Mouse (Mus musculus) heart, embryonic 12.5 days (tissue): ENCODE measurements around the gene Ppp6r1. TPM values are rescaled to one million over a fixed set of nuclear protein-coding genes. Genes with fewer than 3 reads are reported as not detected.

ENCODE experiments used
- ATAC-seq: fragments of 200-750 bp; cut with Nextera tagmentation; 2 replicates; pipeline ENCODE4 v1.8.0; 2017; ENCODE audit warnings: moderate TSS enrichment, moderate library complexity; ENCODE audit not compliant: insufficient number of reproducible peaks, low FRiP score
- H3K27ac ChIP-seq: fragments of 300-500 bp; sonication (generic); 2 replicates; pipeline ENCODE4 v1.5.1; 2016; ENCODE audit warnings: mild to moderate bottlenecking, moderate library complexity; ENCODE audit not compliant: poor library complexity, severe bottlenecking
- H3K27me3 ChIP-seq: fragments of 300-500 bp; sonication (generic); replicated peaks from 2 replicates; pipeline ENCODE4 v1.6.1; 2016; ENCODE audit warnings: mild to moderate bottlenecking, moderate library complexity
- H3K36me3 ChIP-seq: fragments of 300-500 bp; sonication (generic); 2 replicates; pipeline ENCODE4 v1.6.1; 2016; ENCODE audit warnings: mild to moderate bottlenecking, moderate library complexity
- H3K4me1 ChIP-seq: fragments of 300-500 bp; sonication (generic); replicated peaks from 2 replicates; pipeline ENCODE4 v1.6.1; 2016; ENCODE audit warnings: mild to moderate bottlenecking
- H3K4me2 ChIP-seq: fragments of 300-500 bp; sonication (generic); 2 replicates; pipeline ENCODE4 v1.6.1; 2016; ENCODE audit warnings: mild to moderate bottlenecking, moderate library complexity
- H3K4me3 ChIP-seq: fragments of 300-500 bp; sonication (generic); 2 replicates; pipeline ENCODE4 v1.5.1; 2016; ENCODE audit warnings: mild to moderate bottlenecking
- H3K9ac ChIP-seq: fragments of 300-500 bp; sonication (generic); 2 replicates; pipeline ENCODE4 v1.6.1; 2016; ENCODE audit warnings: mild to moderate bottlenecking, moderate library complexity
- H3K9me3 ChIP-seq: fragments of 300-500 bp; sonication (generic); replicated peaks from 2 replicates; pipeline ENCODE4 v1.6.1; 2016; ENCODE audit warnings: mild to moderate bottlenecking, moderate library complexity
- WGBS: fragments of 180-500 bp; shearing (Covaris S2); methylation state at CpG from one replicate; pipeline ENCODE4 v1.1.7; 2016; 5-methylcytosine and 5-hydroxymethylcytosine counted together
- polyA plus RNA-seq: library from polyadenylated mRNA; unstranded; fragments of >200 nt; fragmentation: Nextera tagmentation; extraction: Ambion mirVana; gene quantifications from 2 replicates; pipeline ENCODE4 v1.2.1, GENCODE M21; 2016

The Ppp6r1 gene
- polyA plus RNA-seq, 1 experiment from 2014 or later: 10.2 TPM

DNA sequence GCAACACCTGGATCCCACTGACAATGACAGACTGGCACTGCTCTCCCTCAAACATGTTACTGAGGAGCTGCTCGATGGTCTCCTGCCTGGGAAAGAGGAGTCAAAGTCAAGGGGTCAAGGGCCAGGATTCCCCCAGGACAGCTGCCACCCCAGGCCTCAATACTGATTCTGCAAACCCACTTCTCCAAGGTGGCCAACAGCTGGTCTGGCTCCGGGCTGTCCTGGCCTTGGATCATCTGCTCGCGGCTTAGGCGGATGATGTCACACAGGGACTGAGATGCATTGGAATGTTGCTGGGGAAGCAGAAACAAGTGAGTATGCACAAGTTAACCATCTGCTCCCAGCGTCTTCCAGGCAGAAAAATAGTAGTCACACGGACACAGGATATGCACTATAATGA is 16.9 kb downstream of the Ppp6r1 start:
- Histone ChIP-seq H3K27me3 (no peaks in the 10 kb centered on the region), H3K9me3 (no peaks in the 10 kb centered on the region), H3K4me1 (peaks cover 6% of the 10 kb centered on the region), H3K4me2 (no peak overlapping the region), H3K4me3 (no peak overlapping the region), H3K27ac (no peak overlapping the region), H3K36me3 (peaks cover 94% of the 10 kb centered on the region), H3K9ac (no peak overlapping the region)
- ATAC-seq: no peak
- WGBS: 84% methylated on average over 7 of the region's 7 CpGs

DNA sequence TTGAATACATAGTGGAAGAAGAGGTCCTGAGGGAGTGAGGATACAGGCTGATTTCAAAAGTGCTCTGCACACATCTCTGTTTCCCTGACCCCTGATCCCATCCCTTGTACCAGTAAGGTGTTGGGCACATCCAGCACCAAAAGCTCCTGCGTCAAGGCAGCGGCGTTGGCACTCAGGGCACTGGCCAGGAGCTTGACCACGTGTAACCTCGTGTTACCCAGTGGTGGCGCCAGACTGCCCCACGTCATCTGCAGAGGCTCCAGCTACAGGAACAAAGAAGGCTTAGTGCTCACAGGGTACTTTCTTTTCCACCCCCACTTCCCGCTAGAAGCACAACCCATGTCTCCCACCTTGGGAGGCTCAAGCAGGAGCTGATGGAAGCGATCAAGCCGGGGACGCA is 17.7 kb downstream of the Ppp6r1 start:
- WGBS: 82% methylated on average over 11 of the region's 11 CpGs
- ATAC-seq: no peak
- no peak overlapping the region for H3K4me3 ChIP-seq
- no peak overlapping the region for H3K9ac ChIP-seq
- H3K36me3 ChIP-seq: peaks cover 96% of the 10 kb centered on the region
- no peaks in the 10 kb centered on the region for H3K9me3 ChIP-seq
- no peak overlapping the region for H3K4me2 ChIP-seq
- H3K27me3 ChIP-seq: no peaks in the 10 kb centered on the region
- H3K4me1 ChIP-seq: no peaks in the 10 kb centered on the region
- H3K27ac ChIP-seq: no peak overlapping the region

DNA sequence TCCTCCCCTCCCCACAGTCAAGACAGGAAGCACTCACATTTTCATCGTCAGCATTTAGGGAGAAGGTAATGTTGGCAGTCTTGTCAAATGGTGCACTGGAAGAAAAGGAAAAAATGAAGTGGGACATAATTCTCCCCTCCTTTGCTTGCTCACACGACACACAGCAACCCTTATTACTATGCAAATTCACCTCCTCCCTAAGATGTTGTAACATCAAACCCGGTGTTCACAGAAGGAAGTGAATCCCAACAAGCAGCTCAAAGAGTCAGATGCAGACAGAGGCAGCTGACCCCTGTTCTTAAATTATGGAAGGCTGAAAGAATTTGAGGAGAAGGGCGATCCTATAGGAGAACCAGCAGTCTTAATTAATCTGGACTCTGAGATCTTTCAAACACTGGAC is 22.6 kb downstream of the Ppp6r1 start:
- Histone ChIP-seq H3K4me3 (no peak overlapping the region), H3K9ac (no peak overlapping the region), H3K36me3 (peaks cover 92% of the 10 kb centered on the region), H3K4me2 (no peak overlapping the region), H3K4me1 (no peaks in the 10 kb centered on the region), H3K27ac (no peak overlapping the region), H3K27me3 (no peaks in the 10 kb centered on the region), H3K9me3 (no peaks in the 10 kb centered on the region)
- 86% methylated on average over 4 of the region's 4 CpGs for WGBS
- no peak for ATAC-seq

- Histone ChIP-seq H3K9ac (no peak within 1 kb of the TSS), H3K27ac (peak within 1 kb of the TSS; percentile 30; the same call in 1 of the 2 replicates), H3K36me3 (peaks cover 74% of the 10 kb centered on the region), H3K4me2 (no peak within 1 kb of the TSS), H3K4me3 (no peak within 1 kb of the TSS), H3K27me3 (no peaks in the 10 kb centered on the region), H3K9me3 (no peaks in the 10 kb centered on the region), H3K4me1 (no peaks in the 10 kb centered on the region)
- peak; percentile 39 for ATAC-seq
- 77% methylated on average over 4 of the region's 4 CpGs for WGBS
Observed at GRCm38 (mm10) chr7:4631031-4631430, 27.8 kb downstream of the Ppp6r1 start, which contains the start of gene Tmem86b. TSS of gene Tmem86b (minus strand) at chr7:4631422.

GRCm38 (mm10) chr7:4630198-4630597 is 28.6 kb downstream of the Ppp6r1 start:
- Histone ChIP-seq H3K9ac (peak overlapping the region; percentile 15; the same call in 1 of the 2 replicates), H3K36me3 (peaks cover 66% of the 10 kb centered on the region), H3K27ac (peak overlapping the region; percentile 51), H3K9me3 (no peaks in the 10 kb centered on the region), H3K27me3 (no peaks in the 10 kb centered on the region), H3K4me3 (0 out of 2 replicates have a peak overlapping the region, but pooled peaks have one; percentile 16), H3K4me1 (no peaks in the 10 kb centered on the region), H3K4me2 (no peak overlapping the region; the same call in 1 of the 2 replicates)
- ATAC-seq: peak; percentile 88
- WGBS: 30% methylated on average over 1 of the region's 1 CpGs

DNA sequence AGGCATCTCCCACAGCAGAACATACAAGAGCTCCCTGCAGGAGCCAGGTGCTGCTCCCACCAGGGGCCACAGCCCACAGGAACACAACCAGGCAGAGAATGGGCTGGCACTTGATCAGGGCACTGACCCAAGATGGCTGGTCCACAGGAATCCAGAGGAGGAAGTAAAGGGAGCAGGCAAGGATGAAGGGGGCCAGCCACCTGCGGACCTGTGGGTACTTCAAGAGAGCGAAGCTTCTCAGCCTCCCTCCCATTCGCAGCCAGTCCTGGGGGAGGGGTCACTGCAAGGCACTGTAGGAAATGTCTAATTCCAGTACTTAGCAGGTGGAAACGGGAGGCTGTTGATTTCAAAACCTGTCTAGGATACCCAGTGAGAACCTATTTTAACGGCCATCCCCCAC is 29.2 kb downstream of the Ppp6r1 start:
- peak overlapping the region; percentile 51 for H3K27ac ChIP-seq
- WGBS: 68% methylated on average over 5 of the region's 5 CpGs
- H3K4me2 ChIP-seq: peak overlapping the region; percentile 18
- no peaks in the 10 kb centered on the region for H3K9me3 ChIP-seq
- H3K9ac ChIP-seq: peak overlapping the region; percentile 15; the same call in 1 of the 2 replicates
- H3K36me3 ChIP-seq: peaks cover 62% of the 10 kb centered on the region
- H3K4me1 ChIP-seq: no peaks in the 10 kb centered on the region
- no peaks in the 10 kb centered on the region for H3K27me3 ChIP-seq
- peak overlapping the region; percentile 16 for H3K4me3 ChIP-seq
- ATAC-seq: peak; percentile 60

GRCm38 (mm10) chr7:4625928-4626327 is 32.9 kb downstream of the Ppp6r1 start:
- no peak overlapping the region for H3K4me3 ChIP-seq
- H3K4me2 ChIP-seq: no peak overlapping the region
- H3K9me3 ChIP-seq: no peaks in the 10 kb centered on the region
- H3K27me3 ChIP-seq: no peaks in the 10 kb centered on the region
- ATAC-seq: no peak
- H3K9ac ChIP-seq: no peak overlapping the region
- H3K36me3 ChIP-seq: peaks cover 28% of the 10 kb centered on the region
- H3K27ac ChIP-seq: no peak overlapping the region
- no peaks in the 10 kb centered on the region for H3K4me1 ChIP-seq
- 89% methylated on average over 2 of the region's 2 CpGs for whole genome bisulfite sequencing

DNA sequence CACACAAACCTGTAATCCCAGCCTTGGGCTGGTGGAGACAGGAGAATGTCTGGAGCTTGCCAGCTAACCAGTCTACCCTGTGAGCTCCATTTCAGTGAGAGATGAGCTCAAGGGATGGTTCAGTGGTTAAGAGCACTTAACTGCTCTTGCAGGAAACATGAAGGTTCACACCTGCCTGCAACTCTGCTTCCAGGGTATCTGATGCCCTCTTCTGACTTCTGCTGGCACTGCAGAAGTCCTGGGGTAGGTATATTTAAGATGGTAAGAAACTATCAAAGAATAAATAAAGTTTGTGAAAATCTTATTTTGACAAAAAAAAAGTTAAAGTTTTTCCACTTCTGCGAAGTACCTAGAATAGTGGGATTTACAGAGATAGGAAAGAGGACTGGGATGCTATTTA is 34.5 kb downstream of the Ppp6r1 start:
- ATAC-seq: no peak
- no peaks in the 10 kb centered on the region for H3K9me3 ChIP-seq
- H3K4me3 ChIP-seq: no peak overlapping the region
- no peak overlapping the region for H3K9ac ChIP-seq
- no peaks in the 10 kb centered on the region for H3K4me1 ChIP-seq
- H3K27me3 ChIP-seq: no peaks in the 10 kb centered on the region
- H3K27ac ChIP-seq: no peak overlapping the region
- peaks cover 13% of the 10 kb centered on the region for H3K36me3 ChIP-seq
- H3K4me2 ChIP-seq: no peak overlapping the region
- 38% methylated on average over 1 of the region's 1 CpGs for WGBS

- Histone ChIP-seq H3K9ac (no peak overlapping the region), H3K4me1 (no peaks in the 10 kb centered on the region), H3K27ac (no peak overlapping the region), H3K4me2 (no peak overlapping the region), H3K36me3 (peaks cover 8% of the 10 kb centered on the region), H3K27me3 (no peaks in the 10 kb centered on the region), H3K4me3 (no peak overlapping the region), H3K9me3 (no peaks in the 10 kb centered on the region)
- WGBS: 29% methylated on average over 3 of the region's 4 CpGs
- no peak for ATAC-seq
Observed at GRCm38 (mm10) chr7:4623544-4624189, 35.2 kb downstream of the Ppp6r1 start.

GRCm38 (mm10) chr7:4619979-4620378 is 38.8 kb downstream of the Ppp6r1 start:
- Histone ChIP-seq H3K9me3 (no peaks in the 10 kb centered on the region), H3K27ac (no peak overlapping the region), H3K4me1 (no peaks in the 10 kb centered on the region), H3K36me3 (no peaks in the 10 kb centered on the region), H3K4me3 (no peak overlapping the region), H3K27me3 (no peaks in the 10 kb centered on the region), H3K4me2 (no peak overlapping the region), H3K9ac (no peak overlapping the region)
- ATAC-seq: no peak
- WGBS: 19% methylated on average over 1 of the region's 1 CpGs

- H3K4me3 ChIP-seq: no peak overlapping the region
- H3K27me3 ChIP-seq: no peaks in the 10 kb centered on the region
- H3K9me3 ChIP-seq: 0 out of 2 replicates have a peak, but pooled peaks cover 5% of the 10 kb centered on the region
- ATAC-seq: no peak
- H3K9ac ChIP-seq: no peak overlapping the region
- 65% methylated on average over 14 of the region's 14 CpGs for WGBS
- no peak overlapping the region for H3K27ac ChIP-seq
- H3K4me2 ChIP-seq: no peak overlapping the region
- H3K4me1 ChIP-seq: no peaks in the 10 kb centered on the region
- H3K36me3 ChIP-seq: no peaks in the 10 kb centered on the region
Observed at GRCm38 (mm10) chr7:4613740-4614403, 44.9 kb downstream of the Ppp6r1 start.
